Mouse (Mus musculus): ENCODE results near the gene Gm18336.
"Not testable (repeated sequence)": the region's sequence is repeated elsewhere in the genome, so short reads cannot be mapped to it uniquely, and the experiment has no call there.

The Gm18336 gene

GRCm38 (mm10) chrX:73398636-73399035 is at the start of gene Gm18336:
Gene Gm18336, minus strand, starts transcription at chrX:73398736.
- DNase-seq (ENCODE audit: low spot score), result not testable (repeated sequence)

DNA sequence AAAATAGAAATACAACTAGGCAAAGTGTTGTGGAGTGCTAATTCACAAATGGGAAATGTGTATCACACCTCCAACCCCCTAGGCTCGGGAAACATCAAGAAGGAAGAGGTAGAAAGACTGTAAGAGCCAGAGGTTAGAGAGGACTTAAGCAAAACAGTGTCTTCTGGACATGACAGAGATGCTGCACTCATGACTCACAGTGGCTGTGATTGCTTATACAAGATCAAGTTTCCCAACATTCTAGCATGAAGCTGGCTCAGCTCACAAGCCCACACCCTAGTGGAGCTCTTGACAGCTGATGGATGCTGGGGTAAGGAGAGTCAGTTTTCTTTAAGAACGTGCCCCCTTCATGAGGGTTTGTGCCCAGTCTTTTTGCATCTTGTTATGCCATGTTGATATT is 42.9 kb upstream of the Gm18336 start:
- DNase-seq (ENCODE audit: low spot score), result no peak

- DNase-seq (ENCODE audit: low spot score), result no peak
Measured at GRCm38 (mm10) chrX:73435252-73435651, 36.7 kb upstream of the Gm18336 start, which contains the start of gene Trex2. Gene Trex2, minus strand, starts transcription at chrX:73435344.

- no peak for DNase-seq (ENCODE audit: low spot score)
Measured at GRCm38 (mm10) chrX:73432850-73433249, 34.3 kb upstream of the Gm18336 start.

DNA sequence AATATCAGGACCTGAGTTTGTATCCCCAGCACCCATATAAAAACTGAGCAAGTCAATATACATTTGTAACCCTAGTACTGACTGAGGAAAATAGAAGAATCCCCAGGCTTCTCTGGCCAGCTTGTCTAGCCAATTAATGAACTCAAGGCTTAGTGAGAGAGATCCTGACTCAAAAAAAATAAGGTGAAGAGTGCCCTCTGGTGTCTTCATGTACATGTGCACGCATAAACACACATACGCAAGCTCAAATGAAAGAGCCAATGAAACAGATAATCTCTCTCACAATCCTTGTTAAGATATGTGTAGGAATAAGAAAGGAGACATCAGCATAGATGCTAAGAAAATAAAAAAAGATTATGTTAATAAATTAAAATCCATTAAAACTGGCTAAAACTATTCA is 31.5 kb upstream of the Gm18336 start:
- DNase-seq (ENCODE audit: low spot score), result no peak

DNA sequence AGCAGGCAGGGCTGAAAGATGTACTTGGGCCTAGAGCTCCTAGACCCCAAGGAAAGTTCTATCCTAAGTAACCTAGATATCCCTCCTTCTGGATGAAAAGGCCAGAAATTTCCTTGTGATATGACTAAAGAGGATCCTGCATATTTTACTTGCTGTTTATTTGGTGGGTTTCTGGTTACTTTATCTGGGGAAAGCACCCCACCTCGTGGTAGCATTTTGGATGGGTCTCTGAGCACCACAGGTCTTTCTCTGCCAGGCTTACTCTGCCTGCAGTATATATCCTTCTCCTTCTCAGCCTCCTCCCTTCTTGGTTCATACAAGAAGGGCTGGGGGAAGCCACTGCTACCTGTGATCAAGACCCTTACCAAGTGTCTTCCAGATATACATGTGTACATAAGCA is 14.2 kb upstream of the Gm18336 start:
- no peak for DNase-seq (ENCODE audit: low spot score)

GRCm38 (mm10) chrX:73410880-73411517 is 12.5 kb upstream of the Gm18336 start, which contains the start of gene Zfp92:
Gene Zfp92, plus strand, starts transcription at chrX:73411096.
- DNase-seq (ENCODE audit: low spot score), result no peak

DNA sequence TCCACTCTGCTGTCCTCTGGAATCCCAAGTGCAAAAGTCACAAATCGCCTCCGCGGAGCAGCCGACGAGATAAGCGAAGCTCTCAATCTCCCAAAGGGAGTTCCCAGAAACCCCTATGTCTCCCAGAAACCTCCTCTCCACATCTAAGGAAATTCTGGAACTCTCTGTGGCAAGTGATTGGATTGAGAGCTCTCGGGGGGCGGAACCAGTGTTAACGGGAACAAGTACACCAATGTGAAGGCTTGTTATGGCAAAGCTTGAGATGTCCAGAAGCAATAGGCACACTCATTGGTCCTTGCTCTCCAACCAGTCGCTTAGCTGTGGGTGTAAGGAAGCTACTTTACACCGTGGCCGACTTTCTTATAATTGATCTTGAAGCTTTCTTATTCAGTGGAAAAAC is 3.1 kb upstream of the Gm18336 start:
- DNase-seq (ENCODE audit: low spot score), result peak; percentile 72

DNA sequence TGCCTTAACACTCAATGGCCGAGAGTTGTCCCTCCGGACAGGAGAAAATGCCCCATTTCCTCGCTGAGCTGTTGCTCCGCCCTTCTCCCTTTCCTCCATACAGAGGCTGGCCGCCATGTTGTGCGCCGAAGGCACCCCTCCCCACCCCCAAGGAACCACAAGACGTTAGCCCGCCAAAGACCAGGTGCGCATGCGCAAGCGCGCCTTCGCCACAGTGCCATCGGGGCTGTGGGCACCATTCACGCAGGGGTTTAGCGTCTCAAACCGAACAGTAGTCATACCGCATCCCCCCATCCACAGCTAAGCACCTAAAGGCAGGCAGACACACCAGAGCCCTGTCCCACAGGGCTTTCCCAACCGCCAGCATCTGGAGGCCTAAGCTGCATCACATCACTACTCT is 2.4 kb upstream of the Gm18336 start:
- DNase-seq (ENCODE audit: low spot score), result peak; percentile 81

DNA sequence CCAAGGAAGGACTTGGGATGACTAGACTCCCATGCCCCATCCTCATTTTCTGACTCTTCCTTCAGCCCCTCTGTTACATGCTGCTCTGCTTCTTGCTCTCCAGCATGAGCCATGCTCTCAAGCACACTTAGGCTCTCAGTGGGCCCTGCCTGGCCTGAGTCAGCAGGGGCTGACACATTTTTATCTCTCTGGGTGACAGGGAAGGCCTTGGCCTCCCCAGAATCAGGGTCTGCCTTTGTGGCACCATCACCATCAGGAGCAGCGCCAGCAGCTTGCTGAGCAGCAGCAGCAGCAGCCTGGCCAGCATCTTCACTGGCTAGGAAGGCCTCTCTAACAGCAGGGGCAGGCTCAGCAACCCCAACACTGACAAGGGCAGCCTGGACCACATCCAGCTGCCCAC is 2.1 kb downstream of the Gm18336 start:
- no peak for DNase-seq (ENCODE audit: low spot score)

DNA sequence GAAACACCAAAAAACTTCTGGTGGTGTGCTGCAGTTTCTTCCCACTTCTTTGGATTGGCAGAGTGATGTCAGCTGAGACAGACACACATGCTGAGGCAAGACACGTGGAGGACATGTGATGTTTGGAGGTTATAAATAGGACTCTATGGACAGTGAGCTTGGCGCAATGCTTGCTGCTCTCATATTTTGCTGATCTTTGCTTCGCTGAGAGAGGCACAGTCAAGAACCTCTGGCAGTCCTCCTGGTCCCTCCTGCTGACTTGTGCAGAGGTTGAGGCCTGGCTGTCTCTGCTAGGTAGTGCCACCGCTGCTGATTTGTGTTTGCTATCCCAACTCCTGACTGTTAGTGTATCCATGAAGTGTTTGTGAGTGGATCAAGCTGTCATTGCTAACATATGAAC is 7.1 kb downstream of the Gm18336 start:
- DNase-seq (ENCODE audit: low spot score), result no peak

GRCm38 (mm10) chrX:73384924-73385323 is 13.6 kb downstream of the Gm18336 start:
- no peak for DNase-seq (ENCODE audit: low spot score)

- no peak for DNase-seq (ENCODE audit: low spot score)
Measured at GRCm38 (mm10) chrX:73384419-73384818, 14.1 kb downstream of the Gm18336 start.

- no peak for DNase-seq (ENCODE audit: low spot score)
Measured at GRCm38 (mm10) chrX:73363291-73363690, 35.2 kb downstream of the Gm18336 start.

DNA sequence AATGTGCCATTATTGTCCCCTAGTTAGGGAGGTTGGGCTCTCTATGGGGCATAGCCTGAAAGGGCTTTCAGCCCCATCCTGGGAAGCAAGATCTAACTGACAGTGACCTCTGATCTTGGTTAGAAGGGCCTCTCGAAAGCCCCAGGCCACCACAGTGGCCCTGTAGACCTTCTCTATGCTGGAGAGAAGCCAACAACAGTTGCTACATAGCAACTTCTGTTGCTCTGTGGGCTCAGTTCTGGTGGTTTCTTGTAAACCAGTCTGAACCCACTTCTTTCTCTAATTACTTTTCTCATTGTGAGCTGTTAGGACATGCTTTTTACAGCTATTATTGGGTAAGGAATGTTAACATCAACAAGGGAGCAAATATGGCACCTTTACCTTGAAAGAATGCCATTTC is 41.8 kb downstream of the Gm18336 start:
- no peak for DNase-seq (ENCODE audit: low spot score)

- DNase-seq (ENCODE audit: low spot score), result no peak
Measured at GRCm38 (mm10) chrX:73356163-73356562, 42.4 kb downstream of the Gm18336 start.
